Comparison of ENCODE assay signal across 10 mouse cellular contexts in genomic region chr3:102995233-102995604, GRCm38 (mm10). TPM values are rescaled to one million over a fixed set of nuclear protein-coding genes. Genes with fewer than 3 reads are reported as not detected.
A peak's percentile ranks its signal among the peaks of the same experiment; 100 is the strongest.
DNase-seq lines count a peak whose midpoint lies in the region; ATAC-seq and TF ChIP-seq lines count a peak whose summit lies in the region.
"Had no signal": no experiment of that assay in that cellular context is flagged by ENCODE, and none has a peak within 500 bp of the region (broad histone marks: within the 10 kb centered on the region; RNA-seq: fewer than 3 reads in every experiment).

No protein-coding gene starts in this region.

- peak overlapping the region; percentile 75 for H3K4me2 ChIP-seq in heart, embryonic 13.5 days

- DNase-seq in heart, postnatal 4 days = no peak
- no peak for DNase-seq in G1E (ENCODE audit: low spot score)
- DNase-seq in hindbrain, embryonic 10.5 days (ENCODE audit: low spot score) = no peak
- no peak for DNase-seq in midbrain, embryonic 10.5 days (ENCODE audit: low spot score)
- DNase-seq in urinary bladder, adult 2 months (ENCODE audit: low spot score) = no peak
- no peak for DNase-seq in urinary bladder, postnatal 10 days (ENCODE audit: low spot score)
- DNase-seq in left cerebral cortex, postnatal 25 days (ENCODE audit: low spot score in 2 of 2) = no peak

- TF ChIP-seq CTCF in G1E (IDR thresholded peaks at IDR 0.05; ENCODE audit: low read depth, low read length) = no peak

- WGBS in heart, embryonic 13.5 days = 49% methylated on average over 7 of the region's 7 CpGs
- 56% methylated on average over 7 of the region's 7 CpGs for WGBS in hindbrain, embryonic 10.5 days
- 60% methylated on average over 7 of the region's 7 CpGs for WGBS in midbrain, embryonic 10.5 days

- peaks cover 2% of the 10 kb centered on the region; the same call in 1 of the 2 replicates for H3K9me3 ChIP-seq in heart, embryonic 13.5 days
- no peaks in the 10 kb centered on the region for H3K9me3 ChIP-seq in G1E (replicated peaks)
- 0 out of 2 replicates have a peak, but pooled peaks cover 6% of the 10 kb centered on the region for H3K9me3 ChIP-seq in hindbrain, embryonic 10.5 days
- H3K9me3 ChIP-seq in midbrain, embryonic 10.5 days (replicated peaks) = peaks cover 10% of the 10 kb centered on the region; the same call in 1 of the 2 replicates

- peak overlapping the region; percentile 88 for H3K9ac ChIP-seq in heart, embryonic 13.5 days

- peak overlapping the region; percentile 94 for H3K27ac ChIP-seq in heart, embryonic 13.5 days (replicated peaks)
- peak overlapping the region; percentile 94 for H3K27ac ChIP-seq in hindbrain, embryonic 10.5 days
- H3K27ac ChIP-seq in midbrain, embryonic 10.5 days (replicated peaks) = peak overlapping the region; percentile 92

- intact Hi-C loops in left cerebral cortex, postnatal 25 days (cut with DNase I) = loop anchor here (10.0 kb wide), 1 partner anchor 280 kb away; the partner anchor contains the start of gene Trim33

- no peak for ATAC-seq in heart, embryonic 13.5 days (ENCODE audit: extremely low read depth, insufficient number of reproducible peaks, low FRiP score, low TSS enrichment)
- no peak for ATAC-seq in G1E (ENCODE audit: extremely low read depth, insufficient number of reproducible peaks, low FRiP score, poor library complexity, severe bottlenecking)

- H3K36me3 ChIP-seq in heart, embryonic 13.5 days = peaks cover 30% of the 10 kb centered on the region
- H3K36me3 ChIP-seq in G1E (replicated peaks) = peaks cover 33% of the 10 kb centered on the region
- H3K36me3 ChIP-seq in hindbrain, embryonic 10.5 days = peaks cover 33% of the 10 kb centered on the region
- peaks cover 32% of the 10 kb centered on the region for H3K36me3 ChIP-seq in midbrain, embryonic 10.5 days

- no peaks in the 10 kb centered on the region for H3K27me3 ChIP-seq in heart, embryonic 13.5 days (replicated peaks)
- H3K27me3 ChIP-seq in G1E (ENCODE audit: insufficient read depth, low read length) = peaks cover 17% of the 10 kb centered on the region
- no peaks in the 10 kb centered on the region for H3K27me3 ChIP-seq in hindbrain, embryonic 10.5 days (ENCODE audit: insufficient read depth, poor library complexity, severe bottlenecking)
- no peaks in the 10 kb centered on the region for H3K27me3 ChIP-seq in midbrain, embryonic 10.5 days (ENCODE audit: low read depth, poor library complexity, severe bottlenecking)

- peaks cover 29% of the 10 kb centered on the region for H3K4me1 ChIP-seq in heart, embryonic 13.5 days
- H3K4me1 ChIP-seq in G1E (ENCODE audit: insufficient read depth, low read depth, low read length) = peaks cover 21% of the 10 kb centered on the region
- H3K4me1 ChIP-seq in hindbrain, embryonic 10.5 days (replicated peaks) = peaks cover 22% of the 10 kb centered on the region
- peaks cover 25% of the 10 kb centered on the region for H3K4me1 ChIP-seq in midbrain, embryonic 10.5 days

- peak overlapping the region; percentile 69 for H3K4me3 ChIP-seq in heart, embryonic 13.5 days
- peak overlapping the region; percentile 96 for H3K4me3 ChIP-seq in G1E (ENCODE audit: low read depth, low read length)
- peak overlapping the region; percentile 83 for H3K4me3 ChIP-seq in hindbrain, embryonic 10.5 days
- peak overlapping the region; percentile 86 for H3K4me3 ChIP-seq in midbrain, embryonic 10.5 days

RNA-seq across cellular contexts. Expression of gene Sike1, which starts 0.3 kb away (rescaled TPM):
- polyA plus RNA-seq in heart, embryonic 13.5 days (2015; fragmentation: Nextera tagmentation; extraction: Ambion mirVana) = 64.5 and 70.0 TPM in 2 replicates
- total RNA-seq in heart, postnatal 4 days (2021) = 100 to 1,000 TPM; 111 to 119 TPM
- total RNA-seq in G1E (2014; fragmentation: Nextera tagmentation) = 32.0 and 43.6 TPM in 2 replicates
- 36.4 and 39.8 TPM in 2 replicates for total RNA-seq in G1E (2017)
- 2.7 and 3.8 TPM in 2 replicates for polyA plus RNA-seq in G1E (2012)
- 72.2 and 77.5 TPM in 2 replicates for polyA plus RNA-seq in hindbrain, embryonic 10.5 days (2016; fragmentation: Nextera tagmentation; extraction: Ambion mirVana)
- 81.3 and 92.9 TPM in 2 replicates for polyA plus RNA-seq in midbrain, embryonic 10.5 days (2016; fragmentation: Nextera tagmentation; extraction: Ambion mirVana)
- 37.5 and 42.5 TPM in 2 replicates for polyA plus RNA-seq in urinary bladder, adult 2 months (2012; rRNA removed)
- total RNA-seq in left cerebral cortex, postnatal 25 days (2021) = 10 to 100 TPM; 73.7 to 74.8 TPM

RNA-seq across cellular contexts. Expression of gene Csde1, which starts 25.0 kb away (rescaled TPM):
- 249 and 271 TPM in 2 replicates for polyA plus RNA-seq in heart, embryonic 13.5 days (2015; fragmentation: Nextera tagmentation; extraction: Ambion mirVana)
- 100 to 1,000 TPM; 384 to 408 TPM for total RNA-seq in heart, postnatal 4 days (2021)
- total RNA-seq in G1E (2014; fragmentation: Nextera tagmentation) = 459 and 468 TPM in 2 replicates
- total RNA-seq in G1E (2017) = 384 and 537 TPM in 2 replicates
- polyA plus RNA-seq in G1E (2012) = 8.5 and 12.6 TPM in 2 replicates
- polyA plus RNA-seq in hindbrain, embryonic 10.5 days (2016; fragmentation: Nextera tagmentation; extraction: Ambion mirVana) = 362 and 433 TPM in 2 replicates
- 448 and 507 TPM in 2 replicates for polyA plus RNA-seq in midbrain, embryonic 10.5 days (2016; fragmentation: Nextera tagmentation; extraction: Ambion mirVana)
- 86.2 and 156 TPM in 2 replicates for polyA plus RNA-seq in urinary bladder, adult 2 months (2012; rRNA removed)
- total RNA-seq in left cerebral cortex, postnatal 25 days (2021) = 100 to 1,000 TPM; 235 to 238 TPM

RNA-seq across cellular contexts. Expression of gene Nr1h5, which starts 31.3 kb away (rescaled TPM):
- polyA plus RNA-seq in heart, embryonic 13.5 days (2015; fragmentation: Nextera tagmentation; extraction: Ambion mirVana) = 0.17 and 0.36 TPM in 2 replicates
- not detected for total RNA-seq in heart, postnatal 4 days (2021)
- not detected in 2 replicates for total RNA-seq in G1E (2014; fragmentation: Nextera tagmentation)
- not detected in 2 replicates for total RNA-seq in G1E (2017)
- polyA plus RNA-seq in G1E (2012) = not detected in 2 replicates
- not detected in 2 replicates for polyA plus RNA-seq in hindbrain, embryonic 10.5 days (2016; fragmentation: Nextera tagmentation; extraction: Ambion mirVana)
- polyA plus RNA-seq in midbrain, embryonic 10.5 days (2016; fragmentation: Nextera tagmentation; extraction: Ambion mirVana) = 0.05 and 0.24 TPM in 2 replicates
- not detected in 2 replicates for polyA plus RNA-seq in urinary bladder, adult 2 months (2012; rRNA removed)
- total RNA-seq in left cerebral cortex, postnatal 25 days (2021) = not detected
- total RNA-seq: common myeloid progenitor, adult 5-6 weeks; left cerebral cortex, postnatal 14 days had no signal

RNA-seq across cellular contexts. Expression of gene Sycp1, which starts 59.3 kb away (rescaled TPM):
- polyA plus RNA-seq in heart, embryonic 13.5 days (2015; fragmentation: Nextera tagmentation; extraction: Ambion mirVana) = not detected in 2 replicates
- not detected for total RNA-seq in heart, postnatal 4 days (2021)
- total RNA-seq in G1E (2014; fragmentation: Nextera tagmentation) = not detected in 2 replicates
- 0.06 and 0.22 TPM in 2 replicates for total RNA-seq in G1E (2017)
- not detected in 2 replicates for polyA plus RNA-seq in G1E (2012)
- polyA plus RNA-seq in hindbrain, embryonic 10.5 days (2016; fragmentation: Nextera tagmentation; extraction: Ambion mirVana) = not detected in 2 replicates
- not detected in 2 replicates for polyA plus RNA-seq in midbrain, embryonic 10.5 days (2016; fragmentation: Nextera tagmentation; extraction: Ambion mirVana)
- polyA plus RNA-seq in urinary bladder, adult 2 months (2012; rRNA removed) = not detected in 2 replicates
- not detected for total RNA-seq in left cerebral cortex, postnatal 25 days (2021)
- total RNA-seq: common myeloid progenitor, adult 5-6 weeks had no signal
